Mouse (Mus musculus) forebrain, embryonic 14.5 days (tissue): ENCODE measurements at regions not wholly inside any gene's neighbourhood (a gene's known extent, or its start where the extent isn't known, plus 50 kb on each side); places are given as distances from the start of the nearest gene placed in this dataset.

ENCODE experiments used
- ATAC-seq: fragments of 200-750 bp; cut with Nextera tagmentation; 2 replicates; pipeline ENCODE4 v1.8.0; 2017; ENCODE audit warnings: mild to moderate bottlenecking, moderate library complexity
- DNase-seq: peaks from one replicate; pipeline ENCODE4 v3.0.0-alpha.2; 2015; ENCODE audit warnings: low spot score
- H3K27ac ChIP-seq: fragments of 300-500 bp; sonication (generic); 2 replicates; pipeline ENCODE4 v1.5.1; 2014; ENCODE audit warnings: low read depth, mild to moderate bottlenecking, control low read depth, low read length, moderate library complexity
- H3K27me3 ChIP-seq: fragments of 300-500 bp; sonication (generic); replicated peaks from 2 replicates; pipeline ENCODE4 v1.6.1; 2014; ENCODE audit warnings: low read length, control low read depth, mixed read lengths; ENCODE audit not compliant: control insufficient read depth, insufficient read depth
- H3K36me3 ChIP-seq: fragments of 300-500 bp; sonication (generic); 2 replicates; pipeline ENCODE4 v1.6.1; 2014; ENCODE audit warnings: low read length, control low read depth; ENCODE audit not compliant: control insufficient read depth, insufficient read depth
- H3K4me1 ChIP-seq: fragments of 300-500 bp; sonication (generic); 2 replicates; pipeline ENCODE4 v1.6.1; 2014; ENCODE audit warnings: antibody characterized with exemption, low read length, control low read depth; ENCODE audit not compliant: control insufficient read depth, insufficient read depth
- H3K4me2 ChIP-seq: fragments of 300-500 bp; sonication (generic); 2 replicates; pipeline ENCODE4 v1.6.1; 2014; ENCODE audit warnings: mild to moderate bottlenecking, control low read depth, low read length
- H3K4me3 ChIP-seq: fragments of 300-500 bp; sonication (generic); 2 replicates; pipeline ENCODE4 v1.5.1; 2014; ENCODE audit warnings: low read depth, low read length, control low read depth
- H3K9ac ChIP-seq: fragments of 300-500 bp; sonication (generic); 2 replicates; pipeline ENCODE4 v1.6.1; 2014; ENCODE audit warnings: mild to moderate bottlenecking, low read length, control low read depth, moderate library complexity
- H3K9me3 ChIP-seq: fragments of 300-500 bp; sonication (generic); replicated peaks from 2 replicates; pipeline ENCODE4 v1.6.1; 2016; ENCODE audit warnings: low read length, control low read depth, mixed read lengths; ENCODE audit not compliant: control insufficient read depth
- WGBS: fragments of 180-500 bp; shearing (Covaris S2); extraction: QIAGEN DNeasy Blood & Tissue Kit; methylation state at CpG from one replicate; pipeline ENCODE4 v1.1.7; 2014; 5-methylcytosine and 5-hydroxymethylcytosine counted together

DNA sequence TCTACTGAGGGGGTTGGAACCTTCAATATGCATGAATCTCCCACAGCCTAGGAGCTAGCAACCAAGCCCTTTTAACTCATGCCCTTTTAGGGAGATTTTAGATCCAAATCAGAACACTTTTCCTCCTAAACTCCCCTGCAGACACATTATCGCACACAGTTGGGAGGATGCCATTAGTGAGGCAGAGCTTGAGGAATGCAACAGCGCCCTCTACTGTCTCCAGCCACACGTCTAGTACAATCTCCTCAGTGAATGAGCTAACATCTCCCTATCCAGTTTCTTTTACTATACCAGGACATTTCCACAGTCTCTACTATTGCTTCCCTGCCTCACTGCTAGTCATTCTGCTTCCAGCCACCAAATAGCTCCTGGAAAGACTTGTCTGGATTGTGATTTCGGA is 59.3 kb downstream of the 1700080O16Rik start:
- no peaks in the 10 kb centered on the region for H3K36me3 ChIP-seq
- 20% methylated on average over 4 of the region's 4 CpGs for WGBS
- H3K4me3 ChIP-seq: no peak overlapping the region
- no peaks in the 10 kb centered on the region for H3K4me1 ChIP-seq
- ATAC-seq (peak; percentile 67; the same call in 1 of the 2 replicates), DNase-seq (peak; percentile 89)
- H3K27me3 ChIP-seq: no peaks in the 10 kb centered on the region
- no peak overlapping the region for H3K27ac ChIP-seq
- H3K9me3 ChIP-seq: no peaks in the 10 kb centered on the region
- H3K9ac ChIP-seq: no peak overlapping the region
- no peak overlapping the region for H3K4me2 ChIP-seq

DNA sequence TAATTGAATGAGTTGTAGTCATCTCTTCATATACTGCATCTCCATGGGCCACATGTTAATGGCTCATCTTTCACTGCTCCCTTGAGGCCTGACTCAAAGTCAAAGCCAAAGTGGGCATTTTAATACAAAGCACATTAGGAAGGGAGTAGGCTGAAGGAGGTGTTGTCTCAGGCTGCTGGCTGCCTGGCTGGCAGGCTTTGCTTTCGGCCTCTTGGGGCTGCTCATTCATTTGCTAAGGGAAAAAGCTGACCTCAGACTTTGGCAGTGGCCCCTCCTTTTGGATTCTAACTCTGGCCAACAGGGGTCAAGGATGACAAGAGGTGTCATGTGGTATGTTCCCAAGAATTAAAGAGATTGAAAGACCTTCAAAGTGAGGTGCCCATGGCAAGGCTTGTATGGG is 61.0 kb downstream of the 1700080O16Rik start:
- ATAC-seq: no peak
- WGBS: 55% methylated on average over 1 of the region's 1 CpGs
- Histone ChIP-seq H3K36me3 (no peaks in the 10 kb centered on the region), H3K9me3 (no peaks in the 10 kb centered on the region), H3K27me3 (no peaks in the 10 kb centered on the region), H3K4me2 (no peak overlapping the region), H3K4me3 (no peak overlapping the region), H3K4me1 (no peaks in the 10 kb centered on the region), H3K27ac (no peak overlapping the region), H3K9ac (no peak overlapping the region)
- DNase-seq: no peak

DNA sequence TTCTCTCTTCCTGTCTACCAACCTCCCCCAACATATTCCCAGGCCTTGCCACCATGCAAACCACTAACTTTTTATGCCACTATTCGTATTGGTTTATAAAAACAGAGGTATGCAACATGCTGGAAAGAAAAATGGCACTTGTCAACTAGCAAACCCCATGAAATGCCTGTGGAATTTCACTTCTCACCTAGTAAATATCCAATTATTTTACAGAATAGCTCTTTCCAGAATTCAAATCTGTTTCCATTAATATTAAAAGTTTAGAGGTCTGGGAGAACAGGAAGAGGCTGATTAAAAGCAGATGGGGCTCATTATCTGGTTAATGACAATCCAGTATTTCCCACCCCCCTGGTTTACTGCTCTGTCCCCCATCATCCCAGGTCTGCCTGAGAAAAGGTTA is 62.0 kb downstream of the 1700080O16Rik start:
- no peak overlapping the region for H3K4me2 ChIP-seq
- no peaks in the 10 kb centered on the region for H3K4me1 ChIP-seq
- H3K4me3 ChIP-seq: no peak overlapping the region
- H3K36me3 ChIP-seq: no peaks in the 10 kb centered on the region
- no peak overlapping the region for H3K27ac ChIP-seq
- H3K27me3 ChIP-seq: no peaks in the 10 kb centered on the region
- WGBS: 65% methylated on average over 1 of the region's 1 CpGs
- no peak overlapping the region for H3K9ac ChIP-seq
- no peaks in the 10 kb centered on the region for H3K9me3 ChIP-seq
- DNase-seq (no peak), ATAC-seq (no peak)

DNA sequence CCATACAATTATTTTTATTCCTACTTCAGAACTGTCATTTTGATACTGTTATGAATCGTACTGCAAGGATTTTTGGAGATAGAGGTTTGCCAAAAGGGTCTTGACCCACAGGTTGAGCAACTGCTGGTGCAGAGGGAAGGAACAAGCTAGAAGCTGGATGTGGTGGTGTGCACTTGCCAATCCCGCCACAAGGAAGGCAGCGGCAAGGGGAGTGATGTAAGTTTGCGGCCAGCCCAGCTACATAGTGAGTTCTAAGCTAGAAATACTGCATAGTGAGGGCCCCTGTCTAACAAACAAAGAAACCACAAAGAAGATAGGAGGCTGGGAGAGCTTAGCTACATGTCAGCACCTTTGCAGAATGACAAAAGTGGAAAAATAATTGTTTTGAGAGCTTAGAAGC is 74.1 kb downstream of the 1700080O16Rik start:
- Histone ChIP-seq H3K36me3 (no peaks in the 10 kb centered on the region), H3K27me3 (no peaks in the 10 kb centered on the region), H3K4me2 (no peak overlapping the region), H3K4me1 (no peaks in the 10 kb centered on the region), H3K27ac (no peak overlapping the region), H3K9me3 (no peaks in the 10 kb centered on the region), H3K4me3 (no peak overlapping the region), H3K9ac (no peak overlapping the region)
- DNase-seq (no peak), ATAC-seq (no peak)
- WGBS: 82% methylated on average over 4 of the region's 4 CpGs

DNA sequence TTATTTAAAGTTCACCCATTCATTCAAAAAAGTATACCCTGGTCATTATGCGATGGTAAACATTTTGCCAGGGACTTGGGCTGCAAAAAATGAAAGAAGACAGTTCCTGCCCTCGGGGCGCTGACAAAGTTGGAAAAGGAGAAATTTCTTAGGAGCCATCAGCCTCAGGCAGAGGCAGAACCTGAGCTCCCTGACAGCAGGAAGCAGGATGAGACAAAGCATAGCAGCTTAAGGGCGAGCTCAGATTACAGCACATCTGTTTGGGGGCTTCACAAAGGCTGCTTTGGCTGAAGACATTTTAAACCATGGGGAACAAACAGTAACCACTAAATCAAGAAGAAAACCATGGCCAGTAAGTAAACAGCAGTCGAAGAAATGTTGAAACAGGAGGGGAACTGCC is 75.5 kb downstream of the 1700080O16Rik start:
- DNase-seq: no peak
- WGBS: 30% methylated on average over 5 of the region's 5 CpGs

DNA sequence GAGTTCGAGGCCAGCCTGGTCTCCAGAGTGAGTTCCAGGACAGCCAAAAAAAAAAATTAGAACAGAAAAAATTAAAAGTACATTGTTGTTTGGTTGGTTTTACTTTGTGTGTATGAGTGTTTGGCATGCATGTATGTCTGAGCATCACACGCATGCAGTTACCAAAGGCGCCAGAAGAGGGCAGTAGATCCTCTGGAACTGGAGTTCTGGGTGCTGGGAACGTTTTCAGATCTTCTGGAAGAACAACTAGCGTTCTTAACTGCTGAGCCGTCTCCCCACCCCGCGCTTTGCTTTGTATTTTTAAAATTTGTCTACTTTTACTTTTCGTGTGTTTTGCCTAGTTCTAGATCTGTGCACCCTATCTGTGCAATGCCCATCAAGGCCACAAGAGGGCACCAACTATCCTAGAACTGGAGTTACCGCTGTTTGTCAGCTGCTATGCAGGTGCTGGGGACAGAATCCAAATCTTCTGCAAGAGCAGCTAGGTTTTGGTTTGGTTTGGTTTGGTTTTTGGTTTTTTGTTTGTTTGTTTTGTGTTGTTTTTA is 76.9 kb downstream of the 1700080O16Rik start:
- H3K27ac ChIP-seq: no peak overlapping the region
- H3K36me3 ChIP-seq: no peaks in the 10 kb centered on the region
- no peak overlapping the region for H3K4me3 ChIP-seq
- WGBS: 75% methylated on average over 10 of the region's 10 CpGs
- DNase-seq (no peak), ATAC-seq (no peak)
- no peaks in the 10 kb centered on the region for H3K4me1 ChIP-seq
- no peak overlapping the region for H3K4me2 ChIP-seq
- no peaks in the 10 kb centered on the region for H3K9me3 ChIP-seq
- no peaks in the 10 kb centered on the region for H3K27me3 ChIP-seq
- H3K9ac ChIP-seq: no peak overlapping the region

More for the DNA sequence above, 75.5 kb downstream of the 1700080O16Rik start:
- Histone ChIP-seq H3K36me3 (no peaks in the 10 kb centered on the region), H3K4me3 (no peak overlapping the region), H3K4me2 (no peak overlapping the region), H3K27me3 (no peaks in the 10 kb centered on the region), H3K4me1 (no peaks in the 10 kb centered on the region), H3K9me3 (no peaks in the 10 kb centered on the region), H3K27ac (no peak overlapping the region), H3K9ac (no peak overlapping the region)
- ATAC-seq: no peak

DNA sequence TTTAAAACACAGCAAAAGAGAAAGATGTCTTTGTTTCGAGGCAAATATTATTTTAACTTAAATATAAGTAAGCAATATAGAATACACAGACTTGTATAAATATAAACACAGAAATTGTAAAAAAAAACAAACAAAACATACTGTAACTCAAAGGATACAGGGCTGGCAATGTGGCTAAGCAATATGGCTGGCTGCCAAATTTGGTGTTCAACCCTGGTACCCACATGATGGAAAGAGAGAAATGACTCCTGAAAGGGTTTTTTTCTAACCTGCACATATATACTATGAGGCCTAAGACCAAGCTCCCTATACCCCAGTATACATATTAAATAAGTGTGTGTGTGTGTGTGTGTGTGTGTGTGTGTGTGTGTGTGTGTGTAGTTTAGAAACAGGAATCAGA is 79.9 kb downstream of the 1700080O16Rik start:
- H3K4me1 ChIP-seq: no peaks in the 10 kb centered on the region

DNA sequence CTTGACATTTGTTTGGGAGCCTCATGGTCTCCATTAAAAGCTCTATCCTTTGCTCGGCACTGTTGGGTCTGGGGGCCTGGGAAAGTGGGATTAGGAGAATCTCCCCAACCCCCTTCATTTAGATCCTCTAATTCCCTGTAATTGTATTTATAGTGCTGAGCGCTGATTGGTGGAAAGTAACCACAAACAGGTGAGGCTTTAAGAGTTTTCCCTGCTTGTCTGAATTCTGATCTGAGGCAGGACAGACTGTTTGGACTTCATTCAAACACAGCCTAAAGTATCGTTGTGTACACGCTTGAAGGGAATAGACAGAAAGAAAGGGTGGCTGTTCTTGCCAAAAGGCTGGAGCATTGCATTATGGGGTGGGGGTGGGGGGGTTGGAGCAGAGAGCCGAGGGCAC is 85.1 kb upstream of the Usp26 start:
- ATAC-seq: no peak
- Histone ChIP-seq H3K9me3 (no peaks in the 10 kb centered on the region), H3K4me1 (no peaks in the 10 kb centered on the region), H3K4me2 (no peak overlapping the region), H3K36me3 (no peaks in the 10 kb centered on the region), H3K9ac (no peak overlapping the region), H3K27me3 (no peaks in the 10 kb centered on the region), H3K27ac (no peak overlapping the region), H3K4me3 (no peak overlapping the region)
- DNase-seq: no peak
- 52% methylated on average over 5 of the region's 5 CpGs for WGBS

More for the DNA sequence above, 79.9 kb downstream of the 1700080O16Rik start:
- Histone ChIP-seq H3K4me2 (no peak overlapping the region), H3K9ac (no peak overlapping the region), H3K4me3 (no peak overlapping the region), H3K36me3 (no peaks in the 10 kb centered on the region), H3K9me3 (no peaks in the 10 kb centered on the region), H3K27ac (no peak overlapping the region), H3K27me3 (no peaks in the 10 kb centered on the region)
- DNase-seq (peak; percentile 25), ATAC-seq (no peak)
- 56% methylated on average over 1 of the region's 1 CpGs for WGBS
